Mouse (Mus musculus) layer of hippocampus, adult 9-10 months (tissue): Measurements from ENCODE around the gene Tmem98.

ENCODE experiments used
- DNase-seq: peaks from one replicate; pipeline ENCODE4 v3.0.0; 2022; ENCODE audit warnings: low spot score

Tmem98 gene

GRCm38 (mm10) chr11:80854908-80855307 is 44.9 kb downstream of the Tmem98 start:
- no peak for DNase-seq

GRCm38 (mm10) chr11:80856827-80857226 is 46.9 kb downstream of the Tmem98 start:
- no peak for DNase-seq

GRCm38 (mm10) chr11:80858065-80858464 is 48.1 kb downstream of the Tmem98 start, which contains the start of gene Spaca3:
Spaca3 (plus strand) TSS chr11:80858365.
- DNase-seq, result no peak

- no peak for DNase-seq
Observed at GRCm38 (mm10) chr11:80862941-80863340, 53.0 kb downstream of the Tmem98 start.

GRCm38 (mm10) chr11:80868039-80868438 is 58.1 kb downstream of the Tmem98 start:
- no peak for DNase-seq
